Mouse (Mus musculus) large intestine, adult 2 months (tissue): ENCODE measurements around the gene Parg. TPM values are rescaled to one million over a fixed set of nuclear protein-coding genes. Genes with fewer than 3 reads are reported as not detected.

Source experiments
- DNase-seq: peaks from one replicate; pipeline ENCODE4 v3.0.0-alpha.2; 2012; ENCODE audit warnings: low read depth, low spot score
- WGBS: fragments of 180-500 bp; shearing (Covaris S2); methylation state at CpG from one replicate; pipeline ENCODE4 v1.1.7; 2018; 5-methylcytosine and 5-hydroxymethylcytosine counted together
- polyA plus RNA-seq: library from polyadenylated mRNA; depleted of rRNA; stranded (reverse); fragments of >200 nt; gene quantifications from 2 replicates; pipeline ENCODE4 v1.2.3, GENCODE M21; 2012; rRNA removed

The Parg gene
- polyA plus RNA-seq, 1 experiment, result 5.1 TPM

GRCm38 (mm10) chr14:32304921-32305320, 103.2 kb downstream of the Parg start:
- 61% methylated on average over 8 of the region's 8 CpGs for WGBS
- no peak for DNase-seq

- no peak for DNase-seq
- WGBS, result 43% methylated on average over 8 of the region's 8 CpGs
Observed at GRCm38 (mm10) chr14:32309876-32310275, 108.1 kb downstream of the Parg start.

- WGBS, result 95% methylated on average over 2 of the region's 2 CpGs
Observed at GRCm38 (mm10) chr14:32311381-32312035, 109.8 kb downstream of the Parg start.

GRCm38 (mm10) chr14:32317822-32318221, 116.1 kb downstream of the Parg start:
- WGBS, result 14% methylated on average over 4 of the region's 4 CpGs
- DNase-seq, result no peak

More at GRCm38 (mm10) chr14:32311381-32312035, 109.8 kb downstream of the Parg start:
- DNase-seq, result no peak

- 3% methylated on average over 50 of the region's 50 CpGs for WGBS
- no peak for DNase-seq
Observed at GRCm38 (mm10) chr14:32321732-32322685, 120.3 kb downstream of the Parg start, which contains the start of gene Ogdhl. Ogdhl (plus strand) TSS chr14:32322019.

- WGBS, result 84% methylated on average over 5 of the region's 5 CpGs
- no peak for DNase-seq
Observed at GRCm38 (mm10) chr14:32323221-32323620, 121.5 kb downstream of the Parg start.

GRCm38 (mm10) chr14:32327366-32327765, 125.6 kb downstream of the Parg start:
- no peak for DNase-seq
- 80% methylated on average over 9 of the region's 9 CpGs for WGBS

GRCm38 (mm10) chr14:32332515-32333445, 131.0 kb downstream of the Parg start:
- DNase-seq, result no peak

GRCm38 (mm10) chr14:32336021-32336420, 134.3 kb downstream of the Parg start:
- DNase-seq, result no peak
- WGBS, result 70% methylated on average over 6 of the region's 6 CpGs

More at GRCm38 (mm10) chr14:32332515-32333445, 131.0 kb downstream of the Parg start:
- WGBS, result 86% methylated on average over 20 of the region's 20 CpGs

GRCm38 (mm10) chr14:32336547-32336946, 134.8 kb downstream of the Parg start:
- DNase-seq, result no peak
- WGBS, result 82% methylated on average over 11 of the region's 11 CpGs

GRCm38 (mm10) chr14:32341823-32342222, 140.1 kb downstream of the Parg start:
- WGBS, result 91% methylated on average over 7 of the region's 7 CpGs
- no peak for DNase-seq

- no peak for DNase-seq
- 93% methylated on average over 7 of the region's 7 CpGs for WGBS
Observed at GRCm38 (mm10) chr14:32344176-32344575, 142.4 kb downstream of the Parg start.

- 47% methylated on average over 10 of the region's 10 CpGs for WGBS
- DNase-seq, result no peak
Observed at GRCm38 (mm10) chr14:32344694-32345093, 142.9 kb downstream of the Parg start.

Other genes starting within 250 kb of the Parg start
- 1.2 and 1.9 TPM in 2 replicates for gene Galnt15, start 173.0 kb upstream of the Parg start, polyA plus RNA-seq
- 22.8 and 23.6 TPM in 2 replicates for gene Oxnad1, start 116.6 kb upstream of the Parg start, polyA plus RNA-seq
- gene Dph3, start 116.2 kb upstream of the Parg start, polyA plus RNA-seq, result 35.5 and 36.2 TPM in 2 replicates
- gene Msmb, start 59.9 kb upstream of the Parg start, polyA plus RNA-seq, result not detected in 2 replicates
- gene Ncoa4, start 42.1 kb upstream of the Parg start, polyA plus RNA-seq, result 23.0 and 46.8 TPM in 2 replicates
- gene Timm23, start 51 bp upstream of the Parg start, polyA plus RNA-seq, result 112 and 140 TPM in 2 replicates
- 1.6 and 1.9 TPM in 2 replicates for gene Ogdhl, start 120.1 kb downstream of the Parg start, polyA plus RNA-seq
- not detected in 2 replicates for gene 1700024G13Rik, start 186.4 kb downstream of the Parg start, polyA plus RNA-seq